Comparison of ENCODE assay signal across 8 mouse cellular contexts in the genomic region with DNA sequence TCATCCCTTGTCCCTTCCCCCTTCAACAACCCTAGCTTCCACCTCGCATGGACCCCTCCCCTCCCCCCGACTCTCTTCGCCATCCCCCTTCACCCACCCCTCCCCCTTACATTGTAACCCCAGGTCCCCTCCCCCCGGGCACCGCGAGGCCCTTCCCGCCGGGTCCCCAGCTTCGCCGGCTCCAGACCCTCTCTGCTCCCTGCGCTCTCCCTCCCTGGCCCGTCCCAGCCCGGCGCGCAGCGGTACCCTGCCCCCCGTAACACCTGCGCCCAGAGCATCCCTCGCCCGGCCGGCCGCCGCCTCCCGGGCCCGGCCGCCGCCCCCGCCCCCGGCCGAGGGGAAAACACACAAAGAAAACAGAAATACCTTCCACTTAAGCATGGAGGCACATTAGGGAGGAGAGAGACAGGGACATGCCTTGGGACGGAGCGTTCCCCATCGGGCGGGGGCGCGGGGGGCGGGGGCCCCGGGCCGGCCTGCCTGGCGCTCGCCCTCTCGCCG. TPM values are rescaled to one million over a fixed set of nuclear protein-coding genes. Genes with fewer than 3 reads are reported as not detected.
DNase-seq lines count a peak whose midpoint lies in the region; ATAC-seq lines count a peak whose summit lies in the region.

No protein-coding gene starts in this region.

- no peak overlapping the region for H3K27ac ChIP-seq in heart, embryonic 16.5 days (ENCODE audit: low read length)
- H3K27ac ChIP-seq in forebrain, embryonic 10.5 days, result peak overlapping the region; percentile 94
- no peak overlapping the region for H3K27ac ChIP-seq in liver, embryonic 13.5 days

- H3K9me3 ChIP-seq in heart, embryonic 16.5 days (replicated peaks; ENCODE audit: control insufficient read depth, low read length), result no peaks in the 10 kb centered on the region
- no peaks in the 10 kb centered on the region for H3K9me3 ChIP-seq in forebrain, embryonic 10.5 days
- no peaks in the 10 kb centered on the region for H3K9me3 ChIP-seq in liver, embryonic 13.5 days (replicated peaks)

- H3K4me3 ChIP-seq in heart, embryonic 16.5 days (ENCODE audit: low read length), result peak overlapping the region; percentile 59
- peak overlapping the region; percentile 73 for H3K4me3 ChIP-seq in forebrain, embryonic 10.5 days
- H3K4me3 ChIP-seq in liver, embryonic 13.5 days (replicated peaks), result peak overlapping the region; percentile 59

- H3K4me2 ChIP-seq in heart, embryonic 16.5 days (ENCODE audit: low read depth, low read length), result peak overlapping the region; percentile 99
- peak overlapping the region; percentile 84 for H3K4me2 ChIP-seq in liver, embryonic 13.5 days

- no peak for ATAC-seq in heart, embryonic 16.5 days (replicated peaks; ENCODE audit: extremely low read depth, insufficient read depth, low FRiP score)
- no peak for ATAC-seq in liver, embryonic 13.5 days (ENCODE audit: low read depth)

- WGBS in heart, embryonic 16.5 days, result under 1% methylated on average over 42 of the region's 43 CpGs
- WGBS in forebrain, embryonic 10.5 days, result under 1% methylated on average over 42 of the region's 43 CpGs
- WGBS in liver, embryonic 13.5 days (ENCODE audit: insufficient replicate concordance), result 2% methylated on average over 37 of the region's 43 CpGs

- peaks cover 13% of the 10 kb centered on the region for H3K4me1 ChIP-seq in heart, embryonic 16.5 days (ENCODE audit: control insufficient read depth, insufficient read depth, low read length)
- peaks cover 89% of the 10 kb centered on the region for H3K4me1 ChIP-seq in forebrain, embryonic 10.5 days
- H3K4me1 ChIP-seq in liver, embryonic 13.5 days (replicated peaks), result peaks cover 18% of the 10 kb centered on the region

- DNase-seq in heart, adult 11 months, result no peak
- DNase-seq in ES-CJ7 (ENCODE audit: low read depth, low spot score), result peak; percentile 65
- DNase-seq in forebrain, embryonic 10.5 days (ENCODE audit: extremely low spot score, low spot score), result peak; percentile 66
- DNase-seq in liver, embryonic 13.5 days, result no peak
- DNase-seq in thymus, postnatal 4 days, result peak; percentile 38
- no peak for DNase-seq in spleen, postnatal 36 days (ENCODE audit: low spot score in 2 of 2)
- no peak for DNase-seq in kidney, postnatal 25 days

- H3K9ac ChIP-seq in heart, embryonic 16.5 days (ENCODE audit: low read length), result peak overlapping the region; percentile 67
- H3K9ac ChIP-seq in liver, embryonic 13.5 days, result no peak overlapping the region

- no peaks in the 10 kb centered on the region for H3K36me3 ChIP-seq in heart, embryonic 16.5 days (ENCODE audit: control insufficient read depth, insufficient read depth)
- no peaks in the 10 kb centered on the region for H3K36me3 ChIP-seq in forebrain, embryonic 10.5 days (replicated peaks)
- H3K36me3 ChIP-seq in liver, embryonic 13.5 days, result no peaks in the 10 kb centered on the region

- peaks cover 83% of the 10 kb centered on the region for H3K27me3 ChIP-seq in heart, embryonic 16.5 days (ENCODE audit: control insufficient read depth, insufficient read depth, low read length)
- peaks cover 97% of the 10 kb centered on the region for H3K27me3 ChIP-seq in forebrain, embryonic 10.5 days (ENCODE audit: poor library complexity, severe bottlenecking)
- H3K27me3 ChIP-seq in liver, embryonic 13.5 days, result peaks cover 100% of the 10 kb centered on the region

RNA-seq across cellular contexts. Expression of gene Srcin1, which starts 1.4 kb away (rescaled TPM):
- polyA plus RNA-seq in heart, embryonic 16.5 days (2015; fragmentation: Nextera tagmentation; extraction: Ambion mirVana), result 0.04 and 0.08 TPM in 2 replicates
- polyA plus RNA-seq in forebrain, embryonic 10.5 days (2016; fragmentation: Nextera tagmentation; extraction: Ambion mirVana), result 0.91 and 1.1 TPM in 2 replicates
- 0.01 TPM in 1 of 2 replicates, not detected in the other for polyA plus RNA-seq in liver, embryonic 13.5 days (2015; fragmentation: Nextera tagmentation; extraction: Ambion mirVana)

RNA-seq across cellular contexts. Expression of gene Epop, which starts 54.9 kb away (rescaled TPM):
- polyA plus RNA-seq in heart, embryonic 16.5 days (2015; fragmentation: Nextera tagmentation; extraction: Ambion mirVana), result 0.70 and 0.79 TPM in 2 replicates
- polyA plus RNA-seq in forebrain, embryonic 10.5 days (2016; fragmentation: Nextera tagmentation; extraction: Ambion mirVana), result 11.4 and 11.6 TPM in 2 replicates
- 0.65 and 0.69 TPM in 2 replicates for polyA plus RNA-seq in liver, embryonic 13.5 days (2015; fragmentation: Nextera tagmentation; extraction: Ambion mirVana)

Comparison
In these comparisons a context has a peak if more than half of its experiments do, and no peak if none do; other contexts are left out.
1. DNase-seq: peak in ES-CJ7 (single experiment), forebrain, embryonic 10.5 days (single experiment) and thymus, postnatal 4 days (single experiment); none in heart, adult 11 months (single experiment), liver, embryonic 13.5 days (single experiment), spleen, postnatal 36 days (0 of 2) and kidney, postnatal 25 days (0 of 2).
2. Peak in every context shown above with its lines, with median percentiles within 50 percentile points of each other: H3K4me3 ChIP-seq.